Mouse (Mus musculus): ENCODE results near the gene Chd4. TPM values are rescaled to one million over a fixed set of nuclear protein-coding genes. Genes with fewer than 3 reads are reported as not detected.
A peak's percentile ranks its signal among the peaks of the same experiment; 100 is the strongest.

Chd4 gene
- polyA plus RNA-seq, 1 experiment: 133 TPM

DNA sequence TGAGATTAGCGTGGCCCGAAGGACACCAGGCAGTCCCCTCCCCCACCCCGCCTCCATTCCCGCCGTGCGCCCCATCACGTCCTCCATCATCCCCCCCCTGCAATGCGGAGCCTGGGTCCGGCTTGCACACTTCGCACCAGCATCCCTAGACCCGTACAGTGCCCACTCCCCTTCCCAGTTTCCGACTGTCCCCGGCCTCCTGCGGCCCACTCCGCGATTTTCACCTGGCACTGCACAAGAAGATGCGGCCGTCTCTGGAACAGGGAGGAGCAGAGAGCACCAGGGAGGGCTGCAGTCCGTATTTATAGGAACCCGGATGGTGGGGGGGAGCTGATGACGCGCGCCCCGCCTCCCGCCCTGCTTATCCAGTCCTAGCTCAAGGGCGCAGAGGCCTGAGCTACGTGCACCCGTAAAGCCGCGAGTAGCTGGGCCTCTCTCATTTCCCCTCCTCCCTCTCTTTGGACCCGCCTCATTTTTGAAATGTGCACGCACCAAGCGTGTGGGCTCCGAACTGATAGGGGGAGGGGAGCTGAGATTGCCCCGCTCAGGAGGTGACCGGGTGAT lies 69.6 kb downstream of the Chd4 start:
- H3K79me2 ChIP-seq (ENCODE audit: control insufficient read depth, insufficient read depth): peaks cover 24% of the 10 kb centered on the region
- H3K36me3 ChIP-seq (ENCODE audit: control insufficient read depth, insufficient read depth): peaks cover 6% of the 10 kb centered on the region
- no peaks in the 10 kb centered on the region for H3K27me3 ChIP-seq (ENCODE audit: control insufficient read depth, insufficient read depth, insufficient read length)
- H3K4me3 ChIP-seq: peak overlapping the region; percentile 98
- peak; percentile 83 for TF ChIP-seq POLR2AphosphoS2 (IDR thresholded peaks at IDR 0.05; ENCODE audit: insufficient read length, low read depth)
- no peak for TF ChIP-seq TCF12 (IDR thresholded peaks at IDR 0.05; ENCODE audit: insufficient read depth, poor library complexity, severe bottlenecking)
- TF ChIP-seq MYOD1 (IDR thresholded peaks at IDR 0.05; ENCODE audit: control insufficient read depth in 1 of 3, insufficient read length in 2 of 3, low read depth in 2 of 3): peak in 1 of 3 experiments; percentile 0
- TF ChIP-seq POLR2A (IDR thresholded peaks at IDR 0.05; ENCODE audit: insufficient read length, low read depth): peak; percentile 69
- peak; percentile 22 for TF ChIP-seq E2F4 (IDR thresholded peaks at IDR 0.05; ENCODE audit: insufficient read depth)
- TF ChIP-seq USF1 (IDR thresholded peaks at IDR 0.05; ENCODE audit: low read depth): no peak
- no peak for TF ChIP-seq SRF (IDR thresholded peaks at IDR 0.05; ENCODE audit: control insufficient read depth, insufficient read length, low read depth)
- TF ChIP-seq MYOG (IDR thresholded peaks at IDR 0.05; ENCODE audit: control insufficient read depth in 1 of 3, insufficient read depth in 1 of 3, insufficient read length in 2 of 3, low read depth in 2 of 3): no peak
- no peak for TF ChIP-seq MAX (IDR thresholded peaks at IDR 0.05; ENCODE audit: low read depth)
- no peak for TF ChIP-seq CEBPB (IDR thresholded peaks at IDR 0.05; ENCODE audit: insufficient read depth, poor library complexity, severe bottlenecking)
- TF ChIP-seq REST (IDR thresholded peaks at IDR 0.05; ENCODE audit: insufficient read depth, insufficient read length): no peak
- no peak for TF ChIP-seq TCF3 (IDR thresholded peaks at IDR 0.05; ENCODE audit: insufficient read length, low read depth)
- peak overlapping the region; percentile 75 for H3ac ChIP-seq (ENCODE audit: control insufficient read depth, insufficient read length)
- peak overlapping the region; percentile 93 for H3K4me2 ChIP-seq (ENCODE audit: low read depth)

DNA sequence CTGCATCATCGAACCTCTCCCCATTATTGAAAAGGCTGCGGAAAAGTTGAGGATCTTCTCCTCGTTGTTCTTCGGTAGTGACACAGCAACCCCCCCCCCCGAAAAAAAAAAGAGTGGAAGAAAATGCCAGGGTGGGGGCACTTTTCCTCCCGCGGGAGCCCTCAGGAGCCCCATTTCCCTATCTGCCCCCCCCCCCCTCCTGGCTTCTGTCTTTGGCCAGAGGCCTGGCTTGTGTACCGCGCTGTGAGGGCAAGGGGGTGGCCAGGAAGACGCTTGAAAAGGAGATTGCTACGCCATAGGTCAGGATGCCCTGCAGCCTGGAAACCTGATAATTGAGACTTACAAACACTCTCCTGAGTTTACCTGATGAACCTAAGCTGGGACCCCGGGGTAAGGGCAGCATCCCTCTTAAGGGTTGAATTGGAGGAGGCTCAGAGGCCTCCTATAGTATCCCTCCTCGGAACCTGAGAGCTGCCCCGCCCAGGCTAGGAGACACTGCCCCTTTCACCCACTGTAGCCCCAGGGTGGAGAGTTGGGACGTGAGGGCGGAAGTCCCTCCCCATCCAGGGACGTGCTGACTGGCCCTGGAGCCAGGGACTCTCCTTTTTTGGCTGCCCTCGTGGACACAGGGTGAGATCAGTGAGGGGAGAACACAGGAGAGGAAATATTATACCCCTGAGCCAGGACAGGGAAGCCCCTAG lies 70.4 kb downstream of the Chd4 start, which contains the start of gene Gapdh:
TSS of gene Gapdh (minus strand) at position 417 of the 701 bp plus-strand sequence.
- Histone ChIP-seq H3K79me2 (ENCODE audit: control insufficient read depth, insufficient read depth) (peaks cover 24% of the 10 kb centered on the region), H3K4me3 (peak within 1 kb of the TSS; percentile 98), H3K4me2 (ENCODE audit: low read depth) (peak within 1 kb of the TSS; percentile 93), H3K36me3 (ENCODE audit: control insufficient read depth, insufficient read depth) (peaks cover 5% of the 10 kb centered on the region), H3K27me3 (ENCODE audit: control insufficient read depth, insufficient read depth, insufficient read length) (no peaks in the 10 kb centered on the region), H3ac (ENCODE audit: control insufficient read depth, insufficient read length) (peak within 1 kb of the TSS; percentile 75)
- TF ChIP-seq REST (IDR thresholded peaks at IDR 0.05; ENCODE audit: insufficient read depth, insufficient read length) (no peak), POLR2AphosphoS2 (IDR thresholded peaks at IDR 0.05; ENCODE audit: insufficient read length, low read depth) (peak; percentile 78), MYOG (IDR thresholded peaks at IDR 0.05; ENCODE audit: control insufficient read depth in 1 of 3, insufficient read depth in 1 of 3, insufficient read length in 2 of 3, low read depth in 2 of 3) (no peak), SRF (IDR thresholded peaks at IDR 0.05; ENCODE audit: control insufficient read depth, insufficient read length, low read depth) (peak; percentile 94), E2F4 (IDR thresholded peaks at IDR 0.05; ENCODE audit: insufficient read depth) (no peak), USF1 (IDR thresholded peaks at IDR 0.05; ENCODE audit: low read depth) (no peak), MYOD1 (IDR thresholded peaks at IDR 0.05; ENCODE audit: control insufficient read depth in 1 of 3, insufficient read length in 2 of 3, low read depth in 2 of 3) (no peak), TCF3 (IDR thresholded peaks at IDR 0.05; ENCODE audit: insufficient read length, low read depth) (no peak), MAX (IDR thresholded peaks at IDR 0.05; ENCODE audit: low read depth) (no peak), CEBPB (IDR thresholded peaks at IDR 0.05; ENCODE audit: insufficient read depth, poor library complexity, severe bottlenecking) (no peak), TCF12 (IDR thresholded peaks at IDR 0.05; ENCODE audit: insufficient read depth, poor library complexity, severe bottlenecking) (no peak), POLR2A (IDR thresholded peaks at IDR 0.05; ENCODE audit: insufficient read length, low read depth) (peak; percentile 62)

DNA sequence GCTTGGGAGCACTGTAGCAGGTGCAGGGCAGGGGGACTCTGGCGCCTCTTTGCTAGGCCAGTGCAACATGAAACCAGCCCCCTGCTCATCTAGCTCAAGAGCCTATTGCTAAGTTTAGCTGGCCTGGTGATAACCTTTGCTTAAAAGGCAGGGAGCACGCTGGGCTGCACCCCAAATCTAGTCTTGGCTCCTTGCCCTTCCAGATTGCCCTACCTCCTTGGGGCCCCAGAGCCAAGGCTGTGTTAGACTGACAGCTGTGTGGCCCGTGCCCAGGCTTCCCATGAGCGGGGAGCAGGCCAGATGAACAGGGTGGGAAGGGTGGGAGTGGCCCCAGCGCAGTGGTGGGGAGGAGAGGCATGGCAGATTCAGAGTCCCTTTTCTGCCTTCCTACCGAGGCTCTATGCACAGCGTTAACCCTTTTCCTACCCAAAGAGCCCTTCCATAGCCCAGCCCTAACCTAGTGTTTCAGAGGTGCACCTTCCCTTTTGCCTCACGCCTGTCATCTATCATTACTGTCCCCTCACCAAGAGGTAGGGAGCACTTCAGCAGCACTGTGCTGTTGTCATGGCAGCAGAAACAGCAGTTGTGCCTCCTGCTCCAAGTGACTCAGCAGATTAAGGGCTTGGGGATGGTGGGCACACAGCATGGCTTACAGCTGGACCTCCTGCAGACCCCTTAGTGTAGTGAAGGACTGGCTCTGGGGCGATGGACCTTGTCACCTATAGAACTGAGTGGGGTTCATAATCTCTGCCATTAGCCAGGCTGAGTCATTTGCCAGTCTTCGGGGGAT lies 71.3 kb downstream of the Chd4 start:
- Histone ChIP-seq H3K4me2 (ENCODE audit: low read depth) (peak overlapping the region; percentile 93), H3K4me3 (peak overlapping the region; percentile 98), H3ac (ENCODE audit: control insufficient read depth, insufficient read length) (no peak overlapping the region), H3K27me3 (ENCODE audit: control insufficient read depth, insufficient read depth, insufficient read length) (no peaks in the 10 kb centered on the region), H3K36me3 (ENCODE audit: control insufficient read depth, insufficient read depth) (peaks cover 6% of the 10 kb centered on the region), H3K79me2 (ENCODE audit: control insufficient read depth, insufficient read depth) (peaks cover 24% of the 10 kb centered on the region)
- TF ChIP-seq MYOG (IDR thresholded peaks at IDR 0.05; ENCODE audit: control insufficient read depth in 1 of 3, insufficient read depth in 1 of 3, insufficient read length in 2 of 3, low read depth in 2 of 3): peak in 2 of 3 experiments; percentile 30 to 37
- no peak for TF ChIP-seq E2F4 (IDR thresholded peaks at IDR 0.05; ENCODE audit: insufficient read depth)
- TF ChIP-seq TCF3 (IDR thresholded peaks at IDR 0.05; ENCODE audit: insufficient read length, low read depth): no peak
- no peak for TF ChIP-seq USF1 (IDR thresholded peaks at IDR 0.05; ENCODE audit: low read depth)
- TF ChIP-seq MAX (IDR thresholded peaks at IDR 0.05; ENCODE audit: low read depth): no peak
- TF ChIP-seq SRF (IDR thresholded peaks at IDR 0.05; ENCODE audit: control insufficient read depth, insufficient read length, low read depth): no peak
- no peak for TF ChIP-seq CEBPB (IDR thresholded peaks at IDR 0.05; ENCODE audit: insufficient read depth, poor library complexity, severe bottlenecking)
- no peak for TF ChIP-seq POLR2A (IDR thresholded peaks at IDR 0.05; ENCODE audit: insufficient read length, low read depth)
- peak in 2 of 3 experiments; percentile 34 to 49 for TF ChIP-seq MYOD1 (IDR thresholded peaks at IDR 0.05; ENCODE audit: control insufficient read depth in 1 of 3, insufficient read length in 2 of 3, low read depth in 2 of 3)
- no peak for TF ChIP-seq REST (IDR thresholded peaks at IDR 0.05; ENCODE audit: insufficient read depth, insufficient read length)
- TF ChIP-seq TCF12 (IDR thresholded peaks at IDR 0.05; ENCODE audit: insufficient read depth, poor library complexity, severe bottlenecking): no peak
- peak; percentile 55 for TF ChIP-seq POLR2AphosphoS2 (IDR thresholded peaks at IDR 0.05; ENCODE audit: insufficient read length, low read depth)

DNA sequence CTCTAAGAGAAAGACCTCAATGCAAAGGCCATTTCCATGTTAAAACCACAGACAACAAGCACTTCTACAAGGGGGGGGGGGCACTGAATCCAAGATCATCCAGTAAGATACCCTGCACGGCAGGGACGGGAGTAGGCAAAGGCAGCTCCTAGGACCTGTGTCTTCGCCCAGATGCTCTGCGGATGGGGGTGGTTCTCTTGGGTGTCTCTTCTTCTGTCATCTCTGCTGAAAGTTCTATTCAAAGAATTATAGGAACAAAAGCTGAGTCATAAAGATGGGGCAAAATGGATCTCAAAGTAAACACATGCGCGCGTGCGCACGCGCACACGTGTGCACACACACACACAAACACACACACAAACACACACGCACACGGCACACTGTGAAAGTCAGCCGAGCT lies 72.3 kb downstream of the Chd4 start:
- TF ChIP-seq USF1 (IDR thresholded peaks at IDR 0.05; ENCODE audit: low read depth): no peak
- TF ChIP-seq POLR2AphosphoS2 (IDR thresholded peaks at IDR 0.05; ENCODE audit: insufficient read length, low read depth): peak; percentile 5
- no peak overlapping the region for H3ac ChIP-seq (ENCODE audit: control insufficient read depth, insufficient read length)
- H3K4me3 ChIP-seq: no peak overlapping the region
- H3K27me3 ChIP-seq (ENCODE audit: control insufficient read depth, insufficient read depth, insufficient read length): no peaks in the 10 kb centered on the region
- peaks cover 23% of the 10 kb centered on the region for H3K79me2 ChIP-seq (ENCODE audit: control insufficient read depth, insufficient read depth)
- H3K36me3 ChIP-seq (ENCODE audit: control insufficient read depth, insufficient read depth): peaks cover 12% of the 10 kb centered on the region
- H3K4me2 ChIP-seq (ENCODE audit: low read depth): peak overlapping the region; percentile 93
